Mouse (Mus musculus) megakaryocyte, embryonic 14.5 days (primary cell): Measurements from ENCODE around the gene Rmi2.

Source experiments
- FLI1 ChIP-seq: IDR thresholded peaks from 2 replicates; pipeline ENCODE4 v1.6.1; 2012; ENCODE audit warnings: low read length, inconsistent platforms, mixed read lengths
- GATA1 ChIP-seq: IDR thresholded peaks from 3 replicates; pipeline ENCODE4 v1.6.1; 2012; ENCODE audit warnings: mixed read lengths, low read length, inconsistent platforms, borderline replicate concordance

DNA sequence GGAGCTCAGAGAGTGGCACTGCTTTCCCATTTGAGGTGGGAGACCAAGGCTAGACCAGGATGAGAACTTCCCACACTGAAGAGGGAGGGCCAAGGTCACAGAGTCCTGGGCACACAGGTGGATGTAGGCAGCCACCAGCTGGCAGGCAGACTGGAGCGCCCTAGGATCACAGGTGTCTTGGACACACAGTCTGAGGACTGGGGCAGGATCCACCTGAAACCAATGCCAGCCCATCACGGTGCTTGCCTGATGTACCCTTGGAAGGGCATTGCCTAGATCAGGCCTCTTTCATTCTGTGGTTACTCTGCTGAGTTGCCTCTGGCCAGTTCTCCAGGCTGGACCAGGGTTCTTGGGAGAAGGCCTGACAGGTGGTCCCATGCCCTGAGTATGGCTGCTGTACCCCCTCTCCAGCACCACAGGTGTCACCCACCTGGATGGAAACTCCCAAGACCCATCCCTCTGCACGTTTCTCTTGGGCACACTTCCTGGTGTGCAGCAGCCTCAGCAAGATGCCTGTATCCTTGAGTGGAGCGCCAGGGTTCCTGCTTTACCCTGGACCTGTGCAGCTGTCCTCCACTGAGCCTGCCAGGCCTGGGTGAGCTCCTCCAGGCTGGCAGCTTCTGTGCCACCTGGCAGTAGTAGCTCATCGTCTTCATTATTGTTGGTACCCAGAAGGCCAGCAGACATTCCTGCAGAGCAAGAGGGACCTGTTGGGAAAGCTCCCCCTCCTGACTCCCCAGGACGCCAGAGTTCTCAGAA is 30.2 kb downstream of the Rmi2 start:
- TF ChIP-seq FLI1, result no peak
- no peak for TF ChIP-seq GATA1
